Mouse (Mus musculus) MEL (cell line): ENCODE results near the gene Grhl3. TPM values are rescaled to one million over a fixed set of nuclear protein-coding genes. Genes with fewer than 3 reads are reported as not detected.

Source experiments
- DNase-seq: peaks from one replicate; pipeline ENCODE4 v3.0.0; 2011; ENCODE audit warnings: low read depth, low spot score
- H3K27ac ChIP-seq: 2 replicates; pipeline ENCODE4 v1.5.1; 2012; ENCODE audit warnings: low read depth, mild to moderate bottlenecking, control low read depth, low read length, moderate library complexity; ENCODE audit not compliant: control insufficient read depth
- H3K27me3 ChIP-seq, 2 experiments: fragments of 150-350 bp in 1 of 2; sonication (generic) in 1 of 2; 2 replicates each; pipeline ENCODE4 v1.6.1; 2012; ENCODE audit warnings: low read length in 2 of 2, mild to moderate bottlenecking in 2 of 2, improper control_type of control experiment in 1 of 2, moderate library complexity in 1 of 2; ENCODE audit not compliant: insufficient read depth in 2 of 2, control insufficient read depth in 1 of 2
- H3K36me3 ChIP-seq, 2 experiments: 2 replicates each; pipeline ENCODE4 v1.6.1; 2012 to 2014; ENCODE audit warnings: low read length in 2 of 2, improper control_type of control experiment in 1 of 2, inconsistent platforms in 1 of 2, mild to moderate bottlenecking in 1 of 2; ENCODE audit not compliant: insufficient read depth in 2 of 2, control insufficient read depth in 1 of 2
- H3K4me1 ChIP-seq, 2 experiments: fragments of 150-350 bp in 1 of 2; sonication (generic) in 1 of 2; 2 replicates each; pipeline ENCODE4 v1.6.1; 2012; ENCODE audit warnings: low read length in 2 of 2, improper control_type of control experiment in 1 of 2, mild to moderate bottlenecking in 1 of 2; ENCODE audit not compliant: insufficient read depth in 2 of 2, control insufficient read depth in 1 of 2
- H3K4me3 ChIP-seq, 2 experiments: fragments of 150-350 bp in 1 of 2; sonication (generic) in 1 of 2; 2 replicates each; pipeline ENCODE4 v1.5.1; 2012; ENCODE audit warnings: low read depth in 2 of 2, low read length in 2 of 2, mild to moderate bottlenecking in 2 of 2, moderate library complexity in 2 of 2, control low read depth in 1 of 2, improper control_type of control experiment in 1 of 2; ENCODE audit not compliant: control insufficient read depth in 1 of 2, insufficient read depth in 1 of 2
- H3K79me2 ChIP-seq: 2 replicates; pipeline ENCODE4 v1.6.1; 2012; ENCODE audit warnings: mild to moderate bottlenecking, low read length, moderate library complexity; ENCODE audit not compliant: control insufficient read depth, poor library complexity, insufficient read depth
- H3K9ac ChIP-seq: 2 replicates; pipeline ENCODE4 v1.6.1; 2012; ENCODE audit warnings: low read depth, mild to moderate bottlenecking, control low read depth, low read length, moderate library complexity; ENCODE audit not compliant: control insufficient read depth, poor library complexity, severe bottlenecking
- H3K9me3 ChIP-seq: fragments of 150-350 bp; sonication (generic); replicated peaks from 2 replicates; pipeline ENCODE4 v1.6.1; 2012; ENCODE audit warnings: mild to moderate bottlenecking, low read length, improper control_type of control experiment, moderate library complexity; ENCODE audit not compliant: insufficient read depth
- CHD1 ChIP-seq: IDR thresholded peaks from 2 replicates; pipeline ENCODE4 v1.6.1; 2012; ENCODE audit warnings: low read depth, mild to moderate bottlenecking, inconsistent platforms, low read length, improper control_type of control experiment
- CHD2 ChIP-seq: IDR thresholded peaks from 2 replicates; pipeline ENCODE4 v1.6.1; 2011; ENCODE audit warnings: low read length, improper control_type of control experiment
- CTCF ChIP-seq, 3 experiments: IDR thresholded peaks in 2 of 3; conservative IDR thresholded peaks in 1 of 3; 2 replicates each; pipeline ENCODE4 v1.5.1; 2011 to 2012; ENCODE audit warnings: low read length in 3 of 3, low read depth in 2 of 3, mild to moderate bottlenecking in 2 of 3, improper control_type of control experiment in 1 of 3, inconsistent platforms in 1 of 3, mixed read lengths in 1 of 3, moderate library complexity in 1 of 3; ENCODE audit not compliant: control insufficient read depth in 1 of 3, insufficient read depth in 1 of 3, poor library complexity in 1 of 3, severe bottlenecking in 1 of 3
- E2F4 ChIP-seq: IDR thresholded peaks from 2 replicates; pipeline ENCODE4 v1.6.1; 2011; ENCODE audit warnings: low read depth, low read length, improper control_type of control experiment, borderline replicate concordance
- ELF1 ChIP-seq: IDR thresholded peaks from 2 replicates; pipeline ENCODE4 v1.6.1; 2014; ENCODE audit warnings: low read depth, mild to moderate bottlenecking, inconsistent platforms, low read length, improper control_type of control experiment, moderate library complexity
- ETS1 ChIP-seq: IDR thresholded peaks from 2 replicates; pipeline ENCODE4 v1.6.1; 2012; ENCODE audit warnings: low read depth, mild to moderate bottlenecking, inconsistent platforms, low read length, improper control_type of control experiment, moderate library complexity
- GATA1 ChIP-seq: IDR thresholded peaks from 2 replicates; pipeline ENCODE4 v1.6.1; 2011; ENCODE audit warnings: low read depth, low read length, improper control_type of control experiment
- HCFC1 ChIP-seq: IDR thresholded peaks from 2 replicates; pipeline ENCODE4 v1.6.1; 2012; ENCODE audit warnings: low read depth, mild to moderate bottlenecking, inconsistent platforms, low read length, improper control_type of control experiment, moderate library complexity
- MAX ChIP-seq: IDR thresholded peaks from 2 replicates; pipeline ENCODE4 v1.6.1; 2011; ENCODE audit warnings: low read length, improper control_type of control experiment
- MEF2A ChIP-seq: IDR thresholded peaks from 2 replicates; pipeline ENCODE4 v1.6.1; 2014; ENCODE audit warnings: low read depth, mild to moderate bottlenecking, inconsistent platforms, low read length, improper control_type of control experiment; ENCODE audit not compliant: poor library complexity, insufficient replicate concordance, severe bottlenecking; ENCODE audit errors: extremely low read depth
- MXI1 ChIP-seq: IDR thresholded peaks from 2 replicates; pipeline ENCODE4 v1.6.1; 2011; ENCODE audit warnings: mild to moderate bottlenecking, low read depth, low read length, improper control_type of control experiment
- MYB ChIP-seq: IDR thresholded peaks from 2 replicates; pipeline ENCODE4 v1.6.1; 2011; ENCODE audit warnings: mild to moderate bottlenecking, low read depth, low read length, improper control_type of control experiment
- MYC ChIP-seq: IDR thresholded peaks from 2 replicates; pipeline ENCODE4 v1.6.1; 2011; ENCODE audit warnings: low read depth, mild to moderate bottlenecking, low read length, improper control_type of control experiment, moderate library complexity
- NRF1 ChIP-seq: IDR thresholded peaks from 2 replicates; pipeline ENCODE4 v1.6.1; 2014; ENCODE audit warnings: low read depth, mild to moderate bottlenecking, inconsistent platforms, low read length, improper control_type of control experiment, moderate library complexity; ENCODE audit not compliant: poor library complexity, insufficient read depth, severe bottlenecking
- POLR2A ChIP-seq, 2 experiments: IDR thresholded peaks; 2 replicates each; pipeline ENCODE4 v1.6.1; 2011 to 2012; ENCODE audit warnings: low read length in 2 of 2, mild to moderate bottlenecking in 2 of 2, control low read depth in 1 of 2, improper control_type of control experiment in 1 of 2, low read depth in 1 of 2, moderate library complexity in 1 of 2; ENCODE audit not compliant: control insufficient read depth in 1 of 2, insufficient read depth in 1 of 2, poor library complexity in 1 of 2
- POLR2AphosphoS2 ChIP-seq: IDR thresholded peaks from 2 replicates; pipeline ENCODE4 v1.6.1; 2011; ENCODE audit warnings: low read length, improper control_type of control experiment
- RAD21 ChIP-seq: IDR thresholded peaks from 2 replicates; pipeline ENCODE4 v1.6.1; 2011; ENCODE audit warnings: mild to moderate bottlenecking, low read depth, low read length, improper control_type of control experiment
- SIN3A ChIP-seq: IDR thresholded peaks from 2 replicates; pipeline ENCODE4 v1.6.1; 2012; ENCODE audit warnings: low read length, improper control_type of control experiment, inconsistent platforms
- TCF12 ChIP-seq: IDR thresholded peaks from 2 replicates; pipeline ENCODE4 v1.6.1; 2014; ENCODE audit warnings: low read depth, mild to moderate bottlenecking, inconsistent platforms, low read length, improper control_type of control experiment, moderate library complexity
- UBTF ChIP-seq: IDR thresholded peaks from 2 replicates; pipeline ENCODE4 v1.6.1; 2012; ENCODE audit warnings: low read depth, mild to moderate bottlenecking, inconsistent platforms, low read length, improper control_type of control experiment, moderate library complexity, borderline replicate concordance; ENCODE audit not compliant: insufficient read depth
- USF1 ChIP-seq: IDR thresholded peaks from 2 replicates; pipeline ENCODE4 v1.6.1; 2014; ENCODE audit warnings: low read depth, mild to moderate bottlenecking, inconsistent platforms, low read length, improper control_type of control experiment, moderate library complexity
- USF2 ChIP-seq, 2 experiments: IDR thresholded peaks; 2 replicates each; pipeline ENCODE4 v1.6.1; 2011 to 2012; ENCODE audit warnings: improper control_type of control experiment in 2 of 2, low read length in 2 of 2, borderline replicate concordance in 1 of 2, inconsistent platforms in 1 of 2, low read depth in 1 of 2, mild to moderate bottlenecking in 1 of 2; ENCODE audit not compliant: insufficient read depth in 1 of 2
- ZMIZ1 ChIP-seq: IDR thresholded peaks from 2 replicates; pipeline ENCODE4 v1.6.1; 2012; ENCODE audit warnings: low read depth, mild to moderate bottlenecking, inconsistent platforms, low read length, improper control_type of control experiment, moderate library complexity
- ZNF384 ChIP-seq: IDR thresholded peaks from 2 replicates; pipeline ENCODE4 v1.6.1; 2012; ENCODE audit warnings: low read depth, mild to moderate bottlenecking, inconsistent platforms, low read length, improper control_type of control experiment
- polyA plus RNA-seq, 2 experiments: library from polyadenylated mRNA; stranded (reverse) in 1 of 2; unstranded in 1 of 2; fragments of >175 nt in 1 of 2; fragments of >200 nt in 1 of 2; gene quantifications; 2 replicates each; pipeline versions ENCODE4 v1.2.1 to v1.2.4; 2012; ENCODE audit warnings: low replicate concordance in 2 of 2, low read depth in 1 of 2; ENCODE audit not compliant: insufficient read length in 2 of 2, insufficient read depth in 1 of 2, missing spikeins in 1 of 2
- total RNA-seq: library from RNA; depleted of rRNA; stranded (reverse); fragments of 300-350 nt; gene quantifications from 2 replicates; pipeline ENCODE4 v1.2.3, GENCODE M21; 2012

Gene Grhl3
- total and polyA plus RNA-seq, 3 experiments, result not detected

GRCm38 (mm10) chr4:135494521-135495396 lies 78.7 kb downstream of the Grhl3 start, which contains the start of the genes Stpg1 and Nipal3:
Stpg1 (plus strand) TSS chr4:135494790.
Nipal3 (minus strand) TSS chr4:135495038.
- Histone ChIP-seq H3K9ac (peak within 1 kb of the TSS; percentile 66), H3K27ac (peak within 1 kb of the TSS; percentile 22), H3K4me1 (peaks cover 8 to 29% of the 10 kb centered on the region in 2 experiments), H3K36me3 (peaks cover 0 to 11% of the 10 kb centered on the region in 2 experiments; a peak in 2 of 4 replicates), H3K27me3 (no peaks in the 10 kb centered on the region), H3K79me2 (no peaks in the 10 kb centered on the region; the same call in 1 of the 2 replicates), H3K9me3 (no peaks in the 10 kb centered on the region), H3K4me3 (peak within 1 kb of the TSS; percentile 58 to 96)
- TF ChIP-seq SIN3A (peak; percentile 51; the same call in 1 of the 2 replicates), HCFC1 (peak; percentile 81), CHD1 (0 out of 2 replicates have a peak, but pooled peaks have one; percentile 9), POLR2A (IDR thresholded peaks at IDR 0.05; ENCODE audit: control insufficient read depth in 1 of 2, insufficient read depth in 1 of 2, low read depth in 1 of 2, low read length in 2 of 2, poor library complexity in 1 of 2) (no peak), USF1 (no peak), TCF12 (0 out of 2 replicates have a peak, but pooled peaks have one; percentile 32), CHD2 (peak; percentile 69), CTCF (IDR thresholded peaks at IDR 0.05 in 2 of 3, conservative IDR thresholded peaks at IDR 0.05 in 1 of 3; ENCODE audit: control insufficient read depth in 1 of 3, insufficient read depth in 1 of 3, low read depth in 2 of 3, low read length in 3 of 3, poor library complexity in 1 of 3, severe bottlenecking in 1 of 3) (peak; percentile 54 to 61 (median 57)), ELF1 (peak; percentile 44), MYB (no peak), POLR2AphosphoS2 (no peak), NRF1 (peak; percentile 66), ETS1 (0 out of 2 replicates have a peak, but pooled peaks have one; percentile 4)
- peak; percentile 97 for DNase-seq

GRCm38 (mm10) chr4:135493691-135494520 lies 79.5 kb downstream of the Grhl3 start:
- peak overlapping the region; percentile 40 for H3K9ac ChIP-seq
- H3K27me3 ChIP-seq, result no peaks in the 10 kb centered on the region
- peak; percentile 70 for DNase-seq
- no peaks in the 10 kb centered on the region for H3K9me3 ChIP-seq
- peak overlapping the region; percentile 22 for H3K27ac ChIP-seq
- peaks cover 0 to 6% of the 10 kb centered on the region in 2 experiments; a peak in 2 of 4 replicates for H3K36me3 ChIP-seq
- H3K4me1 ChIP-seq, result peaks cover 2 to 22% of the 10 kb centered on the region in 2 experiments
- H3K4me3 ChIP-seq, result peak overlapping the region; percentile 58 to 96
- no peaks in the 10 kb centered on the region; the same call in 1 of the 2 replicates for H3K79me2 ChIP-seq
- TF ChIP-seq NRF1, result no peak
- no peak for TF ChIP-seq POLR2AphosphoS2
- no peak for TF ChIP-seq USF1
- no peak for TF ChIP-seq GATA1
- TF ChIP-seq RAD21, result peak; percentile 12
- no peak for TF ChIP-seq UBTF
- 0 out of 2 replicates have a peak, but pooled peaks have one; percentile 45 for TF ChIP-seq MYC
- TF ChIP-seq ZNF384, result peak; percentile 70
- TF ChIP-seq USF2 (IDR thresholded peaks at IDR 0.05; ENCODE audit: borderline replicate concordance in 1 of 2, insufficient read depth in 1 of 2, low read depth in 1 of 2, low read length in 2 of 2), result no peak
- no peak for TF ChIP-seq HCFC1
- peak; percentile 65 for TF ChIP-seq MXI1
- TF ChIP-seq MAX, result no peak; the same call in 1 of the 2 replicates
- no peak for TF ChIP-seq ZMIZ1
- TF ChIP-seq MEF2A, result no peak
- 0 out of 2 replicates have a peak, but pooled peaks have one; percentile 7 for TF ChIP-seq TCF12
- TF ChIP-seq MYB, result no peak
- TF ChIP-seq ELF1, result peak; percentile 49
- TF ChIP-seq E2F4, result no peak
